Mouse (Mus musculus) cortical plate, adult 2 months (tissue): ENCODE results near the gene Ppp1r12c. TPM values are rescaled to one million over a fixed set of nuclear protein-coding genes. Genes with fewer than 3 reads are reported as not detected.
"Not testable (repeated sequence)": the region's sequence is repeated elsewhere in the genome, so short reads cannot be mapped to it uniquely, and the experiment has no call there.

ENCODE experiments used
- H3K27ac ChIP-seq: fragments of 200-500 bp; 2 replicates; pipeline ENCODE4 v1.5.1; 2012; ENCODE audit warnings: low read length, control low read depth, inconsistent platforms; ENCODE audit not compliant: insufficient read depth
- H3K4me1 ChIP-seq: fragments of 200-500 bp; 2 replicates; pipeline ENCODE4 v1.6.1; 2011; ENCODE audit warnings: low read length; ENCODE audit not compliant: control insufficient read depth, insufficient read depth
- H3K4me3 ChIP-seq: fragments of 200-500 bp; 2 replicates; pipeline ENCODE4 v1.5.1; 2011; ENCODE audit warnings: mild to moderate bottlenecking, low read length, control low read depth; ENCODE audit not compliant: insufficient read depth
- CTCF ChIP-seq: fragments of 200-500 bp; IDR thresholded peaks from 2 replicates; pipeline ENCODE4 v1.5.1; 2011; ENCODE audit warnings: mild to moderate bottlenecking, control low read depth, low read length; ENCODE audit not compliant: insufficient read depth; ENCODE audit errors: extremely low read depth
- POLR2A ChIP-seq: fragments of 200-500 bp; IDR thresholded peaks from 2 replicates; pipeline ENCODE4 v1.6.1; 2011; ENCODE audit warnings: mild to moderate bottlenecking, low read length, control low read depth; ENCODE audit not compliant: insufficient read depth; ENCODE audit errors: extremely low read depth
- polyA plus RNA-seq: library from polyadenylated mRNA; depleted of rRNA; stranded (reverse); fragments of >200 nt; gene quantifications from 2 replicates; pipeline ENCODE4 v1.2.3, GENCODE M21; 2012

Gene Ppp1r12c
- polyA plus RNA-seq, 1 experiment: 105 TPM

DNA sequence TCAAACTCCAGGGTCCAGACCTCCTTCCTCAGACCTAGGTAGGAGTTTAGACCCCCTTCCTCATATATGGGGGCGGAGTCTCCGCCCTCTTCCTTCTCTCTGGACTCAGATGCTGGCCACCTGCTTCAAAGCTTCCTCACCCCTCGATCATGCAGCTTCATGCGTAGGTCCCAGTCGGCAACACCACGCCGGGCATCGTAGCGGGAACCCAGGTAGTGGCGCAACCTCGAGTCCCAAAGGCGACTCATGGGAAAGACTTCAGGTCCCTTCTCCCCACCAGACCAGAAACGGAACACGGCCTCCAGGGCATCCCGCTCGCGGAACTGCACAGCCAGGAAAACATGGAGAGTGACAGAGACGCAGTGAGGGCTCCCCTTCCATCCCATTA lies 25.8 kb upstream of the Ppp1r12c start:
- H3K27ac ChIP-seq: no peak overlapping the region
- H3K4me1 ChIP-seq: no peaks in the 10 kb centered on the region
- H3K4me3 ChIP-seq: no peak overlapping the region; the same call in 1 of the 2 replicates
- TF ChIP-seq POLR2A (no peak), CTCF (no peak)

DNA sequence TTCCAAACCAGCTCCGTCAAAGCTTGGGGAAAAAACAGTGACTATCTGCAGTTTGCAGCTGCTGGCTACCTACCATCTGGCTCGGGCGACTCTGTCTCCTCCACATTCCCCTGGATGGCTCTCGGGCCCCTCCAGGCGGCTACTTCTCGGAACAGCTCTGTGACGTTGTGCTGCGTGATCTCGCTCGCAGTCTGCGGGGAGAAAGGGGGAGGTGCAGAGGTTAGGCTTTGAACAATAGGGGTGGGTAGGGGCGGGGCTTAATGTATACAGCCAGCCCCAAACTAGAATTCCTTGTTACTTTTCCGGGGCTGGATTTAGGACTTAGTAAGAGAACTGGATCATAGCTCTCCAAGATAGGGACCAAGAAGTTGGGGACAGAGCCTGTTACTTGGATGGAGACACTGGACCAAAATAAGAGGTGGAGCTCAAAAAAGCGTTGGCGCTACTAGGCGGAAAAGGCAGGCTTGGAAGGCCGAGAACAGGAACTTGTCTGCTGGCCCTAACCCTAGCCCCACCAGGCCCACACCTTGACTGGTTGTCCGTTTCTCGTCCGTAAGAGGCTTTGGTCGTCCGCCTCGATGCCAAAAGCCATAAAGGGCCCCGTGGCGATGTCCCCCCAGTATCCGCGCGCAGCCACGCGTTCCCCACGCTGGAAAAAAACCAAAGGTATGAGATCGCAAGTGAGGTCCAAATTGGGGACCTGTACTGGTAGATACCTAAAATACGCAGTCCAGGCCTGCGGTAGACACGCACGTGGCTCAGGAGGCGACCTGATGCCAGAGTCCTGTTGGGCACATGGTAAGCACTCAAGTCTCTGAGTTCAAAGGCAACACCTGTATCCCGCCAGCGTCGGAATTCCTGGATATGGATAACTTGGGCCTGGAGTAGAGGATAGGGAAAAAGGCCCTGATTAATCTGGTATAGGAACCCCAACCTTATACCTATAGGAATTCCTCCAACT lies 25.1 kb upstream of the Ppp1r12c start:
- H3K4me3 ChIP-seq: peak overlapping the region; percentile 10; the same call in 1 of the 2 replicates
- H3K27ac ChIP-seq: no peak overlapping the region
- peak; percentile 64 for TF ChIP-seq CTCF
- TF ChIP-seq POLR2A: no peak; the same call in 1 of the 2 replicates
- H3K4me1 ChIP-seq: no peaks in the 10 kb centered on the region

DNA sequence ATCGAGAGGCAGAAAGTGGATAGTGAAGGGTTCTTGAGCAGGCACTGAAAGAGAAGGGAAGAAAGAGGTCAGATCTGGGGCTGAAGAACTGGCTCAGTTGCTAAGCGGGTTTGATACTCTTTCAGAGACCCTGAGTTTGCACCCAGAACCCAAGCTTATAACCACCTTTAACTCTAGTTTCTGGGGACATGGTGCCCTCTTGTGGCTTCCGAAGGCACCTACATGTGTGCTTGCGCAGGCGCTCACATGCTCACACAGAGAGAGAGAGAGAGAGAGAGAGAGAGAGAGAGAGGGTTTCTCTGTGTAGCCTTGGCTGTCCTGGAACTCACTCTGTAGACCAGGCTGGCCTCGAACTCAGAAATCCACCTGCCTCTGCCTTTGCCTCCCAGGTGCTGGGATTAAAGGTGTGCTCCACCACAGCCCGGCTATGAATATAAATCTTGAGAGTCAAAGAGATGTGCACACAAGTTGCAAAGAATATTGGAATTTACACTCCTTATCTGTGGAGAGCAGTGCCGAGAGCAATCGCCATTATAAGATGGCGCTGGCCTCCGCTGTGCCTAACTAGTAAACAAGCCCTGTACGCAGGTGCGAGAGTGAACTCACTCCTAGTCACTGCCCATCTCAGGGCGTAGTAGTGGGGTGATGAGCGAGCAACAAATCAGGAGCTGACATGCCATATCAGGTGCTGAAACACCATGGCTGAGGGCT lies 22.9 kb upstream of the Ppp1r12c start, which contains the start of gene Tnni3:
TSS of gene Tnni3 (minus strand) at position 18 of the 711 bp plus-strand sequence.
- not testable (repeated sequence) for H3K4me3 ChIP-seq, H3K27ac ChIP-seq, H3K4me1 ChIP-seq
- TF ChIP-seq CTCF: peak; percentile 67

DNA sequence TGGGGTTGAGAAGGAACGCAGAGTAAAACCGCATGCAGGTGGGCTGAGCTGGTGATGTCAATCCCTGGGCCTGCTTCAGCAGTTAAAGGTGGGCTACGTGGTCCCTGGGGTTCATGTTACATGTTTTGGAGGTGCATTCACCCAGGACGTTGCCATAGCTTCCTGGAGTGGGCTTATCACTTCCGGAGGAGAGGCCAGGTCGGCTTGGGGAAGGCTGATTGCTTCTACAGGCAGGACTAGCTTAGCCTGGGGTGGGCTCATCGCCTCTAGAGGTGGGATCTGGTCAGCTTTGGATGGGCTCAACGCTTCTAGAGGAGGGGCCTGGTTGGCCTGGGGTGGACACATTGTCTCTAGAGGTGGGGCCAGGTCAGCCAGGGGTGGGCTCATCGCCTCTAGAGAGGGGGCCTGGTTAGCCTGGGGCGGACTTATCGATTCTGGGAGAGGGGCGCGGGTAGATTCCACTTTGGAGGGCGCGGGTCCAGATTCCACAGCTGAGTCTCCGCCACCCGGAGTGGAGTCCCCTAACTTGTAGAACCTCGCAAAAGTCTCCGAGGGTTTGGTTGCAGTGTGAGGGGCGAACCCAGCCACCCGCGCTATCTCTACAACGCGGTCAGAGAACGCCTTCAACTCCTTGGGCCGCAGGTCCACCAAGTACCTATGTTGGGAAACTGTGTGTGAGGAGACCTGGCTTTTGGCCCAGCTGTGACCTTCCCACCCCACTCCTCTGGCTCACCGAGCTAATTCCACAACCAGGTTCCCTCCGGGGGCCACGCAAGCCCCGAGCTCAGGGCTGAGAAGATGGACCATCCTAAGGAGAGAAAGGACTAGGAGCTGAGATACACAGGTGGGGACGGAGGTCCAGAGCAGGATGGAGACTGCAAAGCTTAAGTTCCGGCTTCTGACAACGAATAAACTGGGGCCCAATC lies 22.0 kb upstream of the Ppp1r12c start:
- Histone ChIP-seq H3K27ac (no peak overlapping the region), H3K4me3 (no peak overlapping the region), H3K4me1 (no peaks in the 10 kb centered on the region)
- no peak for TF ChIP-seq POLR2A
- TF ChIP-seq CTCF: no peak

DNA sequence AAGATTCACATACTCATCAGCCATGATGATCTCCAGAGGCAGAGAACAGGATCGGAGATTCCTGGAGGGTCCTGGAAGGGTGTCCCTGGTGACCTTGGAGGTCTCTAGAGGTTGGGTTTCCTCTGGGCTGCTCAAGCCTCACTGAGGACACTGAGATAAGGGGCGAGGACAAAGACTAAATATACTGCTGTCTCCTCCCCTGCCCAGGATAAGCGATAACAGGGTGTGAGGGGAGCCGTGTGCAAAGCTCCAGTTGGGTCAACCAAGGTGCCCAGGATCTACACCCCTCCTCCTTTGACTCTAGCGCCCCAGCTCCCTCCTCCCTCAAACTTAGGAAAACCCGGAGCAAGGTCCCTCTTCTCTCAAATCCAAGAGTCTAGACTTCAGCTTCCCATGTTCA lies 20.8 kb upstream of the Ppp1r12c start:
- H3K27ac ChIP-seq: no peak overlapping the region
- H3K4me3 ChIP-seq: no peak overlapping the region
- no peaks in the 10 kb centered on the region for H3K4me1 ChIP-seq
- TF ChIP-seq CTCF: no peak
- no peak for TF ChIP-seq POLR2A

DNA sequence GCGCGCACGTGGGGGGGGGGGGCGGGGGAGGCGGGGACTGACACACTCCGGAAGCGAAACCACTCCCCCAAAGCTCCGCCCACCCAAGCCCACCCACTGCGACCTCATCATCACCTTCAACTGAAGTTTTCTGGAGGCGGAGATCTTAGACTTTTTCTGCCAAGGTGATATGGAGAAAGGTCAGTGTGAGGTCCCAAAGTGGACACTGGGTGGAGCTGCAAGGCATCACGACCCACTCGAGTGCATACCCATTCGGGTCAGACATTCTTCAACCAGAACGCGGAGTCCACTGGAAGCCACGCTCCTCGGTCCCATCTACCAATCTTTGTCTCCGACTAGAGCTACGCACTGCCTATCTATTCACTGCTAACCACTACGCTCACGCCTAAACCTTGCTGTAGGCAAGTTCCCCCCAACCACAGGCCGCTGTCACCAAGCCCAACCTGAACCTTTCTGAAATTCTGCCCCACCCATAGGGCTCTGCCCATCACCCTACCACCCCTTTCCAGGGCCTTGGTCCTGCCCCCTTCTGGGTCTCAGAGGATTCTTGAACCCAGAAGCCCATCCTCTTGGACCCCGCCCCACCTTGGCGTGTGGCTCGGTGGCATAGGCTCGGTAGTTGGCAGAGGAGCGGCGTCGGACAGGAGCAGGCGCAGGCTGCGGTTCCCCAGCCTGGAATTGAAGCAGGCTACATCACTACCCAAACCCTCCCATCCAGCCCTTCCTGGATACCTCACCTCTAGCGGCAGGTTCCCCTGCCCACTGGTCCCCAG lies 19.9 kb upstream of the Ppp1r12c start:
- TF ChIP-seq CTCF (no peak), POLR2A (no peak)
- no peak overlapping the region for H3K27ac ChIP-seq
- no peaks in the 10 kb centered on the region for H3K4me1 ChIP-seq
- no peak overlapping the region for H3K4me3 ChIP-seq

DNA sequence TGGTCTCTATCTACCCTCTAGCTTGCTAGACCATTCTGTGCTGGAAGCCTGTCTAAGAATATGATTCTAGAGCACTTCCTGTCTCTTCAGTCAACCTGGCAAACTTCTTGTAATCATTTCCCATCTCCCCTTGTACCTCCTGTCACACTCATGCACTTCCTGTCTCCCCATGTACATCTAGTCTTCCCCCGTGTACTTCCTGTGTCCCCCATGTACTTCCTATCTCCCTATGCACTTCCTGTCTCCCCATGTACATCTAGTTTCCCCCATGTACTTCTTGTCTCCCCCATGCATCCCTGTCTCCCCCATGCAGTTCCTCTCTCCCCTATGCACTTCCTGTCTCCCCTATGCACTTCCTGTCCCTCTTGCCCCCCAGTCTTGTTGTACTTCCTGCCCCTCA lies 17.0 kb upstream of the Ppp1r12c start:
- Histone ChIP-seq H3K4me1 (no peaks in the 10 kb centered on the region), H3K4me3 (no peak overlapping the region), H3K27ac (no peak overlapping the region)
- no peak for TF ChIP-seq POLR2A
- no peak for TF ChIP-seq CTCF

DNA sequence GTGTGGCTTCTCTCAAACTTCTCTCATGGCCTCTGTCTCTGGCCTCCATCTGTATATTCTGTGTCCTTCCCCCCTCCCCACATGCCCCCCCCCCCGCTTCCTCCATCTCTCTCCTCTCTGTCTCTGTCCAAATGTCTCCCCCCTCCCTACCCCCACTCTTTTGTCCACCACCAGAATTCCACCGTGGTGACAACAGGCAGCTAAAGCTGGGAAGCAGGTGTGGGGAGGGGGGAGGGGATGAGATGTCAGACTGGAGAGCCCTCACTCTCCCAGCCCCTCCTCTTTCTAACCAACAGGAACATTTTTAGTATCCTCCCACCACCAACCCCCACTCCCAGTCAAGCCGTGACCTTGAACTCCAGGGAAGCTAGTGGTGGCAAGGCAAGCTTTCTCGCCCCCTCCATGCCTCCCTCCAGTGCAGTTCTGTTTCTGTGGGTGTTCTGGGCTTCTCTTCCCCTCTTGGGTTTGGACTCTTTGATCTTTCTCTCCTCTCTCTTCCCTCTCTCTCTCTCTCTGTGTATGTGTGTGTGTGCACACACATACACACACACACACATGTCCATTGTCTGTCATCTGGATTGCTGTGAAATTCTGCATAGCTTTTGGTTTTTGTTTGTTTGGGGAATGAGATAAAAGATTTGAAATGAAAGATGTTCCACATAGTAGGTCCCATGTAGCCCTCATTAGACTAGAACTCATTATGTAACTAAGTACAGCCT lies 15.0 kb upstream of the Ppp1r12c start, which contains the start of gene Tnnt1:
TSS of gene Tnnt1 (minus strand) at position 51 of the 719 bp plus-strand sequence.
- TF ChIP-seq CTCF (no peak), POLR2A (no peak)
- Histone ChIP-seq H3K4me1 (no peaks in the 10 kb centered on the region), H3K27ac (no peak within 1 kb of the TSS), H3K4me3 (no peak within 1 kb of the TSS)
